Mouse (Mus musculus) forebrain, embryonic 11.5 days (tissue): ENCODE measurements at regions not wholly inside any gene's neighbourhood (a gene's known extent, or its start where the extent isn't known, plus 50 kb on each side); places are given as distances from the start of the nearest gene placed in this dataset.

ENCODE experiments used
- ATAC-seq: fragments of 200-750 bp; cut with Nextera tagmentation; replicated peaks from 2 replicates; pipeline ENCODE4 v1.8.0; 2017; ENCODE audit warnings: moderate TSS enrichment; ENCODE audit not compliant: low FRiP score
- DNase-seq: peaks from one replicate; pipeline ENCODE4 v3.0.0-alpha.2; 2017; ENCODE audit warnings: low spot score
- H3K27ac ChIP-seq: fragments of 300-500 bp; sonication (generic); 2 replicates; pipeline ENCODE4 v1.5.1; 2014; ENCODE audit warnings: low read depth, low read length
- H3K27me3 ChIP-seq: fragments of 300-500 bp; sonication (generic); 2 replicates; pipeline ENCODE4 v1.6.1; 2014; ENCODE audit warnings: mild to moderate bottlenecking, low read length, mixed read lengths; ENCODE audit not compliant: control insufficient read depth, insufficient read depth
- H3K36me3 ChIP-seq: fragments of 300-500 bp; sonication (generic); 2 replicates; pipeline ENCODE4 v1.6.1; 2014; ENCODE audit warnings: mild to moderate bottlenecking, low read length, moderate library complexity, mixed read lengths; ENCODE audit not compliant: control insufficient read depth, insufficient read depth
- H3K4me1 ChIP-seq: fragments of 300-500 bp; sonication (generic); replicated peaks from 2 replicates; pipeline ENCODE4 v1.6.1; 2014; ENCODE audit warnings: low read length, mixed read lengths; ENCODE audit not compliant: control insufficient read depth, insufficient read depth
- H3K4me2 ChIP-seq: fragments of 300-500 bp; sonication (generic); 2 replicates; pipeline ENCODE4 v1.6.1; 2014; ENCODE audit warnings: low read depth, mild to moderate bottlenecking, low read length, moderate library complexity, mixed read lengths; ENCODE audit not compliant: severe bottlenecking
- H3K4me3 ChIP-seq: fragments of 300-500 bp; sonication (generic); 2 replicates; pipeline ENCODE4 v1.5.1; 2014; ENCODE audit warnings: low read depth, low read length
- H3K9ac ChIP-seq: fragments of 300-500 bp; sonication (generic); 2 replicates; pipeline ENCODE4 v1.6.1; 2014; ENCODE audit warnings: low read length
- H3K9me3 ChIP-seq: fragments of 300-500 bp; sonication (generic); 2 replicates; pipeline ENCODE4 v1.6.1; 2016; ENCODE audit warnings: low read length, mixed read lengths; ENCODE audit not compliant: control insufficient read depth
- WGBS: fragments of 180-500 bp; shearing (Covaris S2); extraction: QIAGEN DNeasy Blood & Tissue Kit; methylation state at CpG from one replicate; pipeline ENCODE4 v1.1.7; 2014; 5-methylcytosine and 5-hydroxymethylcytosine counted together

DNA sequence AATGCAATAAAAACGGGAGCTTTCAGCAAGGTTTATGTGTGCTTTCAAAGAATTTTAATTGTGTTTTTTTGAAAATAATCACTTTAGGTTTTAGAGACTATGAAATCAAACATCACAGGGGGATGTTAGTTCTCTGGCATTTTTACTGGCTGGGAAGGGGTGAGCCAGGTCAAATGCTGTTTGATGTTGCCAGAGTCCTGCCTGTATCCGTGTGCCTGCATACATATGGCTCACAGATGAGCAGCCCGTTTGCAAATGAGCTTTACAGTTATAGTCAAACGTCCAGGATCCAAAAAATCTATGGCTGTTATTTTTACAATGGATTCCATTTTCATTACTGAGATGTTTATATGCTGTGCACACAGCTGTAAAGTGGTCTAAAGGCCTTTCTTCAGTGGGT lies 354.7 kb downstream of the Ice1 start:
- WGBS, result 45% methylated on average over 4 of the region's 4 CpGs
- Histone ChIP-seq H3K4me1 (no peaks in the 10 kb centered on the region), H3K9ac (no peak overlapping the region), H3K4me2 (no peak overlapping the region), H3K4me3 (no peak overlapping the region), H3K27ac (no peak overlapping the region), H3K9me3 (no peaks in the 10 kb centered on the region), H3K36me3 (no peaks in the 10 kb centered on the region), H3K27me3 (no peaks in the 10 kb centered on the region)
- ATAC-seq, result peak; percentile 36; the same call in 1 of the 2 replicates
- DNase-seq, result no peak

DNA sequence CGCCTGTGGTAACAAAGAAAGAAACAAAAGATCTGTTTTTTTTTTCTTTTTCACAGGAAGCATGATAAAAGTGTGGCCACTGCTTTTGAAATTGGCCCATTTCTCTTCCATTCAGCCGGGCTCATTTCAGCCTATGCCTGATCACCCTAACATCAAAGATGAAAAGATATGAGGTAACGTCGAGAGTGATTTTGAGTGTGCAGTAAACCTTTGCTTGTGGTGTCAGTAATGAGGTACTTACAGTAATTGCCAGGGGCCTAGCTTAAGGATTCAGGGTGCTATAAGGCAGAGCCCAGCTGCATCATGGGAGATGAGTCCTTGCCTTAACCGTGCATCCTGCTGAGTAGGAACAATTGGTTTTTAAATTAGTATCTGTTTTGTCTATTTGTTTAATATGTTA lies 354.2 kb downstream of the Ice1 start:
- H3K4me2 ChIP-seq, result no peak overlapping the region
- no peaks in the 10 kb centered on the region for H3K27me3 ChIP-seq
- WGBS, result 40% methylated on average over 5 of the region's 5 CpGs
- H3K36me3 ChIP-seq, result no peaks in the 10 kb centered on the region
- H3K9ac ChIP-seq, result no peak overlapping the region
- no peaks in the 10 kb centered on the region for H3K4me1 ChIP-seq
- no peak overlapping the region for H3K27ac ChIP-seq
- no peaks in the 10 kb centered on the region for H3K9me3 ChIP-seq
- no peak overlapping the region for H3K4me3 ChIP-seq
- ATAC-seq (peak; percentile 67), DNase-seq (no peak)

DNA sequence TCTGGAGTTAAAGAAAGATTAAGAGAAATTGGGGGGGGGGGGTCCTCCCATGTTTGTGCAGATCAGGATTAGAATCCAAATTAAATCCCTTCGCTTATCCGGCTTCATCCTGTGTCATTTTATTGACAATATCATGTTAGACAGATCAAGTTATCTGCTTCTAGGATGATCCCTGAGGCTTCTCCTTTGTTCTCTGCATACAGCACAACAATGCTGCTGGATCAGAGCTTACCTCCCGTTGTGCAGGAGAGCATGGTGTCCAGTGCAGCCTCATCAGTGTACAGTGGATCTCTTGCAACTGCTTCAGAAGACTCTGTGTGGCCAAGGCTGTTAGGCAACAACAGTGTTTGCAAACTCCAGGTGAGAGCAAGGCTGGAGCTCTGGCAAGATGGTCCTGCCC lies 344.7 kb downstream of the Ice1 start:
- no peak for ATAC-seq
- Histone ChIP-seq H3K9me3 (no peaks in the 10 kb centered on the region), H3K27me3 (no peaks in the 10 kb centered on the region), H3K27ac (no peak overlapping the region), H3K4me1 (no peaks in the 10 kb centered on the region), H3K4me3 (no peak overlapping the region), H3K36me3 (no peaks in the 10 kb centered on the region), H3K4me2 (no peak overlapping the region), H3K9ac (no peak overlapping the region)
- 53% methylated on average over 3 of the region's 3 CpGs for WGBS
- DNase-seq, result no peak

DNA sequence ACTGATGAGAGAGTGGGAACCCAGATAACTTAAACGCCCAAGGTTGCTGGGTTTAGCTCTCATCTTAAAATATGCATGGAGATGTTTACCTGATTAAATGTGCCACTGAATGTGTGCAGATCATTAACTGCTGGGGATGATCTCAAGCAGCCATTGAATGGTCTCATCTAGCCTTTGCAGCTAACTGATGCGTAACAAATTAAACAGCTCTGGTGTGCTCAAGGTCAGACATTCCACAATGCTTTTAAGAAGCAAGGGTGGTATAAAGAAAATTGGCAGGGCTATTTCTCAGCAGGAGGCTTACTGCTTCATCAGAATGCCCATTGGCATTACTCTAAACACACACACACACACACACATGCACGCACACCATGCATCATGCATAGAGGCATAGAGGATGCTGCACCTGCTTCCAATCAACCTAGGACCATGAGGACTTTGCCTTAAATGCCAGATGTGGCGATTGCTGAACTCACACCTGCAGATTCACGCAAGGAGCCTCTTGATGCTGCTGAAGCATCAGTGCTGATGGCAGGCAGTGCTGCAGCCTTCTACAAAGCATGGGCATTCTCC lies 333.4 kb downstream of the Ice1 start:
- DNase-seq (no peak), ATAC-seq (no peak)
- no peaks in the 10 kb centered on the region for H3K9me3 ChIP-seq
- no peaks in the 10 kb centered on the region for H3K4me1 ChIP-seq
- H3K36me3 ChIP-seq, result no peaks in the 10 kb centered on the region
- H3K9ac ChIP-seq, result no peak overlapping the region
- no peaks in the 10 kb centered on the region for H3K27me3 ChIP-seq
- no peak overlapping the region for H3K4me3 ChIP-seq
- WGBS, result 53% methylated on average over 5 of the region's 5 CpGs
- no peak overlapping the region for H3K4me2 ChIP-seq
- H3K27ac ChIP-seq, result no peak overlapping the region

DNA sequence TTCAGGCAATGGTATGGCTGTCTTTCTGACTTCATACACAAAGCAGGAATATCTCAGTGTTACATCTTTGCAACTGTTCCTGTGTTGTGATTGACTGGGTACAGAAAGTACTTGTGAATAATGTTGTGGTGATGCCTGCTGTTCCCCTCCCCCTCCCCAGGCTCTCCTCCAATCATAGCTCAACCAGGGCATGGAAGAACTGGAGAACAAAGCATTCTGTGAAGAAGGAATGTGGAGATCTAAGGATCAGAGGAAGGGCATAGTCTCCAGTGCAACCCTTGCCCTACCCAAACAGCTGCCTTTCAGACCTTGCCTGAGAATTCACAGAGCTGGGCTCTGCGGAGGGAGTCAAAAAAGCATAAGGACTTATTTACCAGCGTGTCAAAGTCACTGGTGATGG lies 326.9 kb downstream of the Ice1 start:
- Histone ChIP-seq H3K27ac (no peak overlapping the region), H3K9ac (no peak overlapping the region), H3K4me1 (no peaks in the 10 kb centered on the region), H3K4me2 (no peak overlapping the region), H3K9me3 (no peaks in the 10 kb centered on the region), H3K4me3 (no peak overlapping the region), H3K27me3 (no peaks in the 10 kb centered on the region), H3K36me3 (no peaks in the 10 kb centered on the region)
- DNase-seq (no peak), ATAC-seq (0 out of 2 replicates have a peak, but pooled peaks have one; percentile 49)
- WGBS, result 59% methylated on average over 2 of the region's 2 CpGs

DNA sequence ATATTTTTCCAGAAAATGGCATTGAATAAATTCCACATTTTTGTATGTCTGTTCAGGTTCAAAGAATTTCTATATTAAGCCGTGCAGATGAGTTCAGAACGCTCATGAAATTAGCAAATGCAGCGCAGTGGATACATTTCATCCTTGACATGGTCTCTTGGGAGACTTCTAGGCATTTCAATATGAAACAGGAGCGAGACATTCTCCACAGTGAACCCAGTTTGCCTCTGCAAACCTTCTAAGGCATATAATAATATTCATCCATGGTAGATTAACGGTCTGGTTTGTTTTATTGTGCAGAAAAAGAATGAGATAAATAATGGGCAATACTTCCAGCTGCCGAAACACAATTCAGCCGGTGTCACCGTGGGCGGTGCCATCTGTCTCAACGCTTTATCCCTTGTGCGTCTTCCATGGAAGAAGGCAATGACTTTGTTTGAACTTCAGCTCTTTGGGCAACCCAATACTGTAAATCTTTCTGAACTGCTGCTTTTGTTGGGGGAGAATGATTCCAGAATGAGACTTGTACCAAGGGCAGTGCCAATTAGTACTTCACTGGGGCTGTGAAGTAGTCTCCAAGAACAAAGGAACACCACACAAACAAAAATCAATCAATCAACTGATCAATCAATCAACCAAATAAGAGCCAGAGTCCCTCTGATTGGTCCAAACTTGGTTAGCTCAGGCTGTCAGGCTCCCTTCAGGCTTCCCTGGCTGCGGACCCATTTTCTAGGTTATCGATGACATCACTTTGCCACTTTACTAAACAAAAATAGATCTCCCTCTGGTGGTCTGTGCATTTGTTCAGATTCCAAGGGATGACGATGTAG lies 326.0 kb downstream of the Ice1 start:
- no peaks in the 10 kb centered on the region for H3K4me1 ChIP-seq
- ATAC-seq (no peak), DNase-seq (no peak)
- H3K27ac ChIP-seq, result no peak overlapping the region
- no peaks in the 10 kb centered on the region for H3K27me3 ChIP-seq
- 91% methylated on average over 14 of the region's 14 CpGs for WGBS
- H3K36me3 ChIP-seq, result no peaks in the 10 kb centered on the region
- no peaks in the 10 kb centered on the region for H3K9me3 ChIP-seq
- no peak overlapping the region for H3K4me2 ChIP-seq
- H3K4me3 ChIP-seq, result no peak overlapping the region
- no peak overlapping the region for H3K9ac ChIP-seq

DNA sequence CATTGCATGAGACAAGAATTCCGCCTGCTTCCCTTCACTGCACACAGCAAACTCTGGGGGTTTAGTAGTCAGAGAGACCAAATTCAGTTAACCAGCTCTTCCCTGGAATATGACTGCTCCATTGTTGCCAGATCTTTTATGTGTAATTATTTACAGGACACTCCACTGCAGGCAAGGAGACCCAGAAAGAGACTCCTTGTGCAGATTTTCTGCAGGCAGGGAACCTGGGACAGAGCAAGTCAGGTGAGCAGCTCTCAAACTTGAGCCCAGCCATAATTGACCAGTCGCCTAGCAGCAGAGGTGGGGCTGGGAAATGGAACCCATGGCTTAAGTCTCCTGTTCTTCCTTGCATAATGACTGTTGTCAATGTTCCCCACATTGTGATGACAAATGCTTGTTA lies 324.2 kb downstream of the Ice1 start:
- Histone ChIP-seq H3K9me3 (no peaks in the 10 kb centered on the region), H3K27ac (no peak overlapping the region), H3K4me3 (no peak overlapping the region), H3K36me3 (no peaks in the 10 kb centered on the region), H3K27me3 (no peaks in the 10 kb centered on the region), H3K4me2 (no peak overlapping the region), H3K9ac (no peak overlapping the region), H3K4me1 (no peaks in the 10 kb centered on the region)
- WGBS, result 74% methylated on average over 2 of the region's 2 CpGs
- no peak for DNase-seq
- no peak for ATAC-seq

DNA sequence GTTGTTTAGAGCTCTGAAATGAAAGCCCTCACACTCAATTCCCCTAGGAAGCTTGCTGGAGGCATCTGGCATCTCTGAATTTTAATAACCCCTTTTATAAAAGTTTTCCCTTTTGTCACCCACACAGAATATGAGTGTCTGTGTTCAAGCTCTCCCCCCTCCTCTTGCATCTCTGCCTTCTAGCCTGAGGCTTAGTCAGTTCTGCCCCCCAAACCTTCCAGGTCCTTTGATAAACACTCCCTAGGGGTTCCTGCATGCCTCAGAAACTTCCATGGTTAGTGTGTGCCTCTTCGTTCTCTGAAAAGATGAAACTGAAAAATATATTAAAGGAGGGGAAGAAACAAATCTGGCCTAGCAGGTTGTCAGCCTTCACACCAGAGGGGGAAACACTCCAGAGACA lies 313.9 kb downstream of the Ice1 start:
- no peak for ATAC-seq
- Histone ChIP-seq H3K4me2 (no peak overlapping the region), H3K4me3 (no peak overlapping the region), H3K9ac (no peak overlapping the region), H3K27ac (no peak overlapping the region), H3K27me3 (no peaks in the 10 kb centered on the region), H3K4me1 (no peaks in the 10 kb centered on the region), H3K36me3 (no peaks in the 10 kb centered on the region), H3K9me3 (no peaks in the 10 kb centered on the region)
- DNase-seq, result no peak
- 67% methylated on average over 1 of the region's 1 CpGs for WGBS

DNA sequence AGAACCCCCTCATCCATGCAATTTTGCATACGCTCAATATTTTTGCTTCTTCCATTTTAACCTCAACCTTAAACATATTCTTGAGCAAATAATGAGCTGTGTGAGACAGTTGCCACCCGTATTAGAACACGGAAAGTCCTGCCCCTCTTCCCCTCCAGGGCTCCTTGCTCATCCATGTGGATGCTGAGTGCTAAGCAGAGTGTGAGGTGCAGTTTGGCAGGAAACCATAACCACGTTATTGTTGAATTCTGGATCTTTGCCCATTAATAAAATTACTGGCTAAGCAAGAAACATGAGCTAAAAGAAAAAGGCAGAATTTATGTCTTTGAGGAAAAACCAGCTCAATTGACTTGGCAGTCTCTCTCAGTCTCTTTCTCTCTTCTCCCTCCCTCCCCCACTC lies 301.4 kb downstream of the Ice1 start:
- Histone ChIP-seq H3K27ac (no peak overlapping the region), H3K4me1 (no peaks in the 10 kb centered on the region), H3K9ac (no peak overlapping the region), H3K27me3 (no peaks in the 10 kb centered on the region), H3K4me2 (no peak overlapping the region), H3K36me3 (no peaks in the 10 kb centered on the region), H3K9me3 (no peaks in the 10 kb centered on the region), H3K4me3 (no peak overlapping the region)
- ATAC-seq (no peak), DNase-seq (no peak)
- 88% methylated on average over 4 of the region's 4 CpGs for WGBS
